Mouse (Mus musculus) spleen, adult 12 weeks (tissue): ENCODE measurements around the gene Nadk.

Experiments
- DNase-seq: peaks from one replicate; pipeline ENCODE4 v3.0.0; 2022; ENCODE audit warnings: low spot score

Gene Nadk

DNA sequence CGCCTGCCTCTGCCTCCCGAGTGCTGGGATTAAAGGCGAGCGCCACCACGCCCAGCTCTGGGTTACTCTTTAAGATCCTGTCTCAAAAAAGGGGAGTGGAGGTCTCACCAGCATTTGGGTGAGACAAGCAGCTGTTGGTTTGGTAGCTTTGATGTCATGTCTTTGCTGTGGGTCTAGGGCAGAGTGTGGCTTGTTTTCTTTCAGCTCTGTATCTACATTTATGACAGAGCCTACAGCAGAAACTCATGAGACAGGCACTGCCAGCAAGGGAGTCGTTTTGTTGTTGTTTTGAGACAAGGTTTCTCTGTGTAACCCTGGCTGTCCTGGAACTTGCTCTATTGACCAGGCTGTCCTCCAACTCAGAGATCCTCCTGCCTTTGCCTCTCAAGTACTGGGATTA lies 41.6 kb downstream of the Nadk start:
- DNase-seq = no peak

DNA sequence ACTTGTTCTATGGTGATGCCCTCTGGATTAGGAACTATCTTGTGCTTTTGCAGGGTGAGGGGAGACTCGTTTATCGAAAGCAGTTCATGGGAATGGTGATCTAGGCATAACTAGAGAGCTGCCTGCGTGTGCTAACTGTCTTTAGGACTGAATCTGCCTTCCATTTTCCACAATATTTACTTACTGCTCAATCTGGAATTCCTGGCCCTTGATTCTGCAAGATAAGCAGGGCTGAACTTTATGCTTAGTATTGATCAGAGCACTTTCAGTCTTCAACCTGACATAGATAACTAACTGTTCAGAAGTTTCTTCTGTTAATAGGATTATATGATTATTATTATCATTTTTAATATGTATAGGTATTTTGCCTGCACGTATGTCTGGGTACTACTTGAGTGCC lies 43.0 kb downstream of the Nadk start:
- DNase-seq = no peak

DNA sequence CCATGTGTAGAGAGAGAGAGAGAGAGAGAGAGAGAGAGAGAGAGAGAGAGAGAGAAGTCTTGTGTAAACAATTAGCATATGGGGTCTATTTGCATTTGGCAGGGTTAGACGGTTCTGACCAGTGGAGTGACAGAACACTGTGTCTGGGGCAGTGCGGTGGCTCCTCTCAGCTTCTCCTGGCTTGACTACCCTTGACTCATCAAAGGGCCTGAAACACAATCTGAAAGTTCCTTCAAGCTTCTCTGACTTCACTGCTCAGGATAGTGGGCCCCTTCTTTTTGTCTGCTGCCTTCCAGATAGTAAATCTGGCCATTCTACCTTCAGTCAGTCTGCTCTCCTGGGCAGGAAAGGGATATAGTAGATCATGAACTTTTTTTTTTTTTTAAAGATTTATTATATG lies 44.6 kb downstream of the Nadk start:
- no peak for DNase-seq

DNA sequence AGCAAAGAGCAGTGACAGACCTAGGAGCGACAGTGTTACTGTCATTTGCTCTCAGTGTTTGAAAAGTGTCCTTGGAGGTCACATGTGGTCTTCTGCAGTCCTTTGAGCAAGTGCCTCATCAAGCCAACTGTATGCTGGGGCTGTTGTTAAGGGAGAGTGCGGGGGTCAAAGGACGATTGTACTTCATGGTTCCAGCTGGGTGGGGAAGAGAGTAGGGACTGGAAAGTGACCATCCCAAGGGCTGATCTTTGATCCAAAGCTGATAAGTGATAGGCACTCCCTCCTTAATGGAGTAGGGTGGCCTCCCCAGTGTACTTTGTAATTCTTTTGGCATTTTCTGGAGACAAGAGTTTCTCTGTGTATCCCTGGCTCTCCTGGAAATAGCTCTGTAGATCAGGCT lies 49.7 kb downstream of the Nadk start:
- DNase-seq = no peak

DNA sequence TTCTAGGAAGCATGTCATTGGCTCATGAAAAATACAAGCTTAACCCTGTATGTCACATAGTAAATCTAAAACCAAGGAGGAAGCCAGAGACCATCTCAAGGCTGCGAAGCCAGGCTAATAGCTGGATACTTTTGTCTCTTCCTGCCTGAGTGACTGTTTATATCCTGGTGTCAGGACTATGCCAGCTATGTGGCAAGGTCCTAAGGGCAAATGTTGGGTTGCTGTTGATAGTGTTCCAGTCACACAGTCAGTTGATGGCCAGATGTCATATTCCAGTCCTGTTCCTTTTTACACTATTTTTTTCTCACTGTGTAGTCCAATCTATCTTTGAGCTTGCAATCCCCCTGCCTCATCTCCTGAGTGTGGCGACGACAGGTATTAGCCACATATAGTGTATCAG lies 51.1 kb downstream of the Nadk start:
- DNase-seq = no peak

DNA sequence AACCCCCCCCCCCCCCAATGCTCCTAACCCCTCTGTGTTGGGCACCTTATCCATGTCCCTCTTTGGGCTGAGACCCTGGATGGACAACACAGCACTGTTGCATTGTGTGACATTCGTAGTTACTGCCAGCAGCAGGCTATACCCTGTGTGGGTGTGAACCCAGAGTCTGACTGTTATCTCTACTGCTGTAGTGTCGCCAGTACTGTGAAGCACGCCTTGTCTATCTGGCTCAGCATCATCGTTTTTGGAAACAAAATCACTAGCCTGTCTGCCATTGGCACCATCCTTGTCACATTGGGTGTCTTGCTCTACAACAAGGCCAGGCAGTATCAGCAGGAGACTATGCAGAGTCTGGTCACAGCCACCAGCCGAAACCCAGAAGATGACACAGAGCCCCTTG lies 56.1 kb downstream of the Nadk start:
- DNase-seq = no peak

DNA sequence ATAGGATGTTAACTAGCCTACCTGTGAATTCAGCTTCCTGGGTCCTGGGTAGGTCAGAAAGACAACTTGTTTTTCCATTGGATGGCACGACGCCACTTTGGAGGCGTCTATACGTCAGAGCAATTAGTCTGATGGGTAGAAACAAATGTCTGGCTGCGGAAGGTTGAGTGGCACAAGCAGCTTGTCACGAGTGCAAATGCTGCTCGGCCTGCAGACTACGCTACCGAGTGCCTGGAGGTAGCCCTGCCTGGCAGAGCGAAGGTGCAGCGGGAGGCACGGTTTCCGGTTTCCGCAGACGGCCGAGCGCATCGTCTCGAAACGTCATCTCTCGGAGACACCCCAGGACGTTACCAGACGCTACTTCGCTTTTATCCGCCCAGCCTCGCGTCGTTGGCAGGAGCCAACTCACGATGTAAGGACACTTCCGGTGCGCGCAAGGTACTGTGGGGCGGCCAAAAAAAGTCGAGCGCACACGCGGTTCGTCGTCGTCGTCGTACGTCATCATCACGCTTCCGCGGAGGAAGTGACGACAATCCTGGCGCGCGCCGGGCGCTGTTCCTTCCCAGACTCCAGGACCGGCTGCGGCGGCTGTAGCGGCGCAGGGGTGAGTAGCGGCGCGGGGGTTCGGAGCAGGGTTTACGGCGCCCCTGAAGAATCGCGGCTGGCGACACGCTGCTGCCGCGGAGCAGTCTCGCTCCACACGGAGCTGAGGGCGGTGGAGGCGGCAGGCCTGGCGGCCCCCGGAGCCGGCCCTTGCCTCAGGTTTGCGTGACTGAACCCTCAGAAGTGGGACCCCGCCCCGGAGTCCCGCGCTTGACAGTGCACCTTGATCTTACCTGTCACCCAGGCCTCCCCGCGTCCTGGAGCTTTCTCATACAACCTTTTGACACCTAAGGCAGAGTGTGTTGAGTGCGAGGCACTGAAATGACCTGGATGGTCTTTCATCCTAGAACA lies 62.4 kb downstream of the Nadk start, which contains the start of gene Cdk11b:
Gene Cdk11b (plus strand): TSS at position 517 of the 954 bp plus-strand sequence.
- DNase-seq = peak; percentile 91

DNA sequence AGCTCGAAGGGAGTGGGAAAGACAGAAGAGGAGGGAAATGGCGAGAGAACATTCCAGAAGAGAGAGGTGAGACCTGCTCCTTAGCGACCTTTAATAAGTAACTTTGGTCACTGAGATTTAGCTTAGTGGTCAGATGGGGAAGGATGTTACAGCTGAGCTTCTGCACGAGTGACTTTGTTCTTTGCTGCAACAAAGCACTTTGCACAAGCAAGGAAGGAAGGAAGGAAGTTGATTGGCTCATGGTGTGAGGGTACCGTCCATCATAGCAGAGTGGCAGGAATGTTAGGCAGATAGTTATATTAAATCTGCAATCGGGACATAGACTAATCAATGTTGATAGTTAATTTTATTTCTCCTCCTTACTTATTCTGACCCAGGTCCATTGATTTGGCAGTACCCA lies 68.1 kb downstream of the Nadk start:
- DNase-seq = no peak

DNA sequence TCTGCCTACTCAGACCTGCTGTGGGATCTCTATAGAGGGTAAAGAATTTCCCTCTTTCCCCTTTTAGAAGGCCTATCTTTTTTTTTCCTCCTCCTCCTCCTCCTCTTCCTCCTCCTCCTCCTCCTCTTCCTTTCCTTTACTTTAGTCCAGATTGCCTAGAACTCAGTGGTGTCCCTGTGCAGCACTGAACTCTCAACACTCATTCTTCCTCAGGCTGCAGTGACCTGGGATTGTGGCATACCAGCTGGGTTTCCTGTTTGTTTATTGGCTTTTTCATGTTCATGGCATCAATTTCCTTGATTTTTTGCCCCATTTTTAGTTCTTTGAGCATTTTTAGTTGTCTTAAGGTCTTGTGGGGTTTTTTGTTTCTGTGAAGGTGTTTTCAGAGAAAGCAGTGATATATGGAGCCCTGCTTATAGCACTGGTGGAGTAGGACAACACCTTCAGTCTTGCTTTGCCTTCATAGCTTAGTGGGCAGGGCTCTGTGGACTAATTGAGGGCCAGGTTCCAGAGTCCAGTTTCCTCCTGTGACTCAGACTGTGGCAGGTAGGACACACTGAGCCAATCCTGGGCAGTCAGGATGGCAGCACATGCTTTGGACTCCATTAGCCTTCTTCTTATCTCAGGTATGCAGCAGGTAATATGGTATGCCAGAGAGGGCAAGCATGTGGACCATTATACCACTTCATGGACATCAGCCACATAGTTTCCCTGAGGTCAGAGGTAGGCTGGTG lies 73.8 kb downstream of the Nadk start:
- no peak for DNase-seq
